Mouse (Mus musculus) monocyte, adult 5-6 weeks (primary cell): Measurements from ENCODE around the gene Kcmf1. TPM values are rescaled to one million over a fixed set of nuclear protein-coding genes. Genes with fewer than 3 reads are reported as not detected.

Experiments used
- ATAC-seq: fragments of 153-309, 156-312 bp; replicated peaks from 2 replicates; pipeline ENCODE4 v1.8.0; 2017; ENCODE audit warnings: mild to moderate bottlenecking; ENCODE audit not compliant: low TSS enrichment, insufficient number of reproducible peaks, severe bottlenecking, poor library complexity, low FRiP score
- total RNA-seq: library from RNA; stranded (forward); fragments of 200-1000, 200-491, 200-594 nt; gene quantifications from 3 replicates; pipeline ENCODE4 v1.2.3, GENCODE M21; 2017

Kcmf1 gene
- total RNA-seq: 114 to 128 TPM (median 115 TPM) in 3 replicates

GRCm38 (mm10) chr6:72899781-72900681 lies at the start of gene Kcmf1:
Gene Kcmf1 (minus strand): TSS chr6:72899979.
- peak; percentile 37; the same call in 1 of the 2 replicates for ATAC-seq

- ATAC-seq: no peak
These were observed 49.5 kb upstream of the Kcmf1 start for GRCm38 (mm10) chr6:72949161-72949756.

- no peak for ATAC-seq
These were observed 48.6 kb upstream of the Kcmf1 start for GRCm38 (mm10) chr6:72948392-72948791.

- no peak for ATAC-seq
These were observed 48.2 kb upstream of the Kcmf1 start for GRCm38 (mm10) chr6:72947960-72948359.

- ATAC-seq: peak; percentile 55; the same call in 1 of the 2 replicates
These were observed 40.7 kb upstream of the Kcmf1 start for GRCm38 (mm10) chr6:72940493-72940892.

- ATAC-seq: peak; percentile 85
These were observed 38.1 kb upstream of the Kcmf1 start for GRCm38 (mm10) chr6:72937859-72938258.

- ATAC-seq: no peak
These were observed 37.7 kb upstream of the Kcmf1 start for GRCm38 (mm10) chr6:72937430-72937829.

- ATAC-seq: peak; percentile 87
These were observed 33.2 kb upstream of the Kcmf1 start for GRCm38 (mm10) chr6:72932955-72933354.

GRCm38 (mm10) chr6:72931533-72931932 lies 31.8 kb upstream of the Kcmf1 start:
- no peak for ATAC-seq

GRCm38 (mm10) chr6:72929795-72930398 lies 30.1 kb upstream of the Kcmf1 start:
- ATAC-seq: peak; percentile 28; the same call in 1 of the 2 replicates

GRCm38 (mm10) chr6:72926755-72927482 lies 27.1 kb upstream of the Kcmf1 start:
- ATAC-seq: peak; percentile 48; the same call in 1 of the 2 replicates

- no peak for ATAC-seq
These were observed 26.3 kb upstream of the Kcmf1 start for GRCm38 (mm10) chr6:72926031-72926430.

GRCm38 (mm10) chr6:72923381-72923780 lies 23.6 kb upstream of the Kcmf1 start:
- no peak for ATAC-seq

- no peak for ATAC-seq
These were observed 21.3 kb upstream of the Kcmf1 start for GRCm38 (mm10) chr6:72921081-72921480.

GRCm38 (mm10) chr6:72918510-72919033 lies 18.8 kb upstream of the Kcmf1 start:
- ATAC-seq: no peak

- ATAC-seq: no peak
These were observed 16.6 kb upstream of the Kcmf1 start for GRCm38 (mm10) chr6:72916330-72916729.

- no peak for ATAC-seq
These were observed 14.4 kb upstream of the Kcmf1 start for GRCm38 (mm10) chr6:72914087-72914749.

GRCm38 (mm10) chr6:72911261-72911660 lies 11.5 kb upstream of the Kcmf1 start:
- no peak for ATAC-seq
